Mouse (Mus musculus): ENCODE data around the gene Bag3.

DNA sequence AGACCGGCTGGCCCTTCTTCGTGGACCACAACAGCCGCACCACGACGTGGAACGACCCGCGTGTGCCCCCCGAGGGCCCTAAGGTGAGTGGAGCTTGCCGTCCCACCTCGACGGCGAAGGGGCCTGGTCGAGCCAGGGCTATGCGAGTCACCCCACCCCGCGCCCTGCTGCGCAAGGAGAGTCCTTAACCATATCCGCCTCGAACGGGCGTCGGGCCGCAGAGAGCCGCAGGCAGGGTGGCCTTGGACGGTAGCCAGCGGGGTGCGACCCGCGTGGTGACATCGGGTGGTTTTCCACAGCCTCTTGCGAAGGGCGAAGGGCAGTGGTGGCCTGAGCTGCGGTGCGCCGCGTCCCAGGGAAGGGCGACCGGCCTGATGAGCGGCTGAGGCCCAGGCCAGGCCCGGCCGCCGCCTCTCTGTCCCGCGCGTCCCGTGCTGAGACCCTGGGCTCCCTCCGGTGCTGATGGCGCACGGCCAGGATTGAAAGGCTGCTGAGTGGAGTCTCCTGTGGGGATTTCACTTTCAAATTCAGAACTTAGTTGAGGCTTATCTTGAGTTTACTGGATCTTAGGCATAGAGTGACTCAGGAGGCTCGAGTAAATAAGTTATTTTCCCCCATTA, 656 bp downstream of the Bag3 start:
- TF ChIP-seq CTCF (IDR thresholded peaks at IDR 0.05; ENCODE audit: low read depth): no peak
- TF ChIP-seq EP300 (IDR thresholded peaks at IDR 0.05; ENCODE audit: low read depth): no peak

Data from heart, postnatal 0 days (tissue).